20 mouse cellular contexts compared by ENCODE assay signal in genomic region chr14:54014628-54015027, GRCm38 (mm10).
A peak's percentile ranks its signal among the peaks of the same experiment; 100 is the strongest.
DNase-seq lines count a peak whose midpoint lies in the region; ATAC-seq lines count a peak whose summit lies in the region.
"Had no signal": no experiment of that assay in that cellular context is flagged by ENCODE, and none has a peak within 500 bp of the region (broad histone marks: within the 10 kb centered on the region; RNA-seq: fewer than 3 reads in every experiment).

No protein-coding gene starts in this region.

- peak overlapping the region; percentile 5; the same call in 1 of the 2 replicates for H3K4me2 ChIP-seq in embryonic facial prominence, embryonic 13.5 days
- H3K4me2 ChIP-seq in limb, embryonic 11.5 days (ENCODE audit: low read depth, severe bottlenecking) = no peak overlapping the region
- H3K4me2 ChIP-seq: forebrain, embryonic 13.5 days; forebrain, embryonic 15.5 days had no signal

- DNase-seq in frontal cortex, postnatal 10 days (ENCODE audit: low spot score in 2 of 2) = no peak
- DNase-seq in brain, adult 2 months (ENCODE audit: low read depth, low spot score) = peak; percentile 24
- DNase-seq in limb, embryonic 11.5 days (ENCODE audit: low spot score) = peak; percentile 43
- DNase-seq in layer of hippocampus, postnatal 14 days (ENCODE audit: low spot score in 2 of 2) = no peak
- no peak for DNase-seq in cerebellum, adult 8-10 months
- DNase-seq: adrenal gland, adult 2 months; adrenal gland, postnatal 10 days; adrenal gland, postnatal 25 days; cerebellum, adult 11-12 months; cerebellum, adult 2 months; cerebellum, adult 9-11 months; cerebellum, postnatal 14 days; cerebellum, postnatal 36 days; embryo, embryonic 11 days; forebrain, postnatal 0 days had no signal

- no peaks in the 10 kb centered on the region for H3K9me3 ChIP-seq in embryonic facial prominence, embryonic 13.5 days
- no peaks in the 10 kb centered on the region for H3K9me3 ChIP-seq in limb, embryonic 11.5 days (ENCODE audit: control insufficient read depth, low read length)
- H3K9me3 ChIP-seq: forebrain, embryonic 13.5 days; forebrain, embryonic 15.5 days had no signal

- peak; percentile 52; the same call in 1 of the 2 replicates for ATAC-seq in frontal cortex, adult (ENCODE audit: low TSS enrichment)
- ATAC-seq in embryonic facial prominence, embryonic 13.5 days (ENCODE audit: insufficient number of reproducible peaks, insufficient read depth, low FRiP score, low TSS enrichment, low read depth) = no peak
- ATAC-seq in limb, embryonic 11.5 days (ENCODE audit: insufficient number of reproducible peaks, low FRiP score, low TSS enrichment, low read depth) = no peak
- no peak for ATAC-seq in monocyte, adult 5-6 weeks (replicated peaks; ENCODE audit: insufficient number of reproducible peaks, low FRiP score, low TSS enrichment, poor library complexity, severe bottlenecking)
- ATAC-seq: forebrain, embryonic 13.5 days; forebrain, embryonic 15.5 days; forebrain, postnatal 0 days had no signal

- no peak overlapping the region for H3K27ac ChIP-seq in embryonic facial prominence, embryonic 13.5 days
- no peak overlapping the region for H3K27ac ChIP-seq in limb, embryonic 11.5 days (replicated peaks; ENCODE audit: low read depth, low read length)
- H3K27ac ChIP-seq: forebrain, embryonic 13.5 days; forebrain, embryonic 15.5 days had no signal

- no peak overlapping the region for H3K9ac ChIP-seq in embryonic facial prominence, embryonic 13.5 days
- no peak overlapping the region for H3K9ac ChIP-seq in limb, embryonic 11.5 days (ENCODE audit: low read length)
- H3K9ac ChIP-seq: forebrain, embryonic 13.5 days; forebrain, embryonic 15.5 days; forebrain, postnatal 0 days had no signal

- peaks cover 5% of the 10 kb centered on the region for H3K4me1 ChIP-seq in embryonic facial prominence, embryonic 13.5 days
- H3K4me1 ChIP-seq in limb, embryonic 11.5 days (ENCODE audit: control insufficient read depth, insufficient read depth, low read length) = 0 out of 2 replicates have a peak, but pooled peaks cover 2% of the 10 kb centered on the region
- H3K4me1 ChIP-seq: forebrain, embryonic 13.5 days; forebrain, embryonic 15.5 days had no signal

- H3K36me3 ChIP-seq in embryonic facial prominence, embryonic 13.5 days = no peaks in the 10 kb centered on the region
- H3K36me3 ChIP-seq in limb, embryonic 11.5 days (ENCODE audit: control insufficient read depth, insufficient read depth, low read length) = no peaks in the 10 kb centered on the region
- H3K36me3 ChIP-seq: forebrain, embryonic 15.5 days had no signal

- H3K4me3 ChIP-seq in embryonic facial prominence, embryonic 13.5 days = no peak overlapping the region
- no peak overlapping the region for H3K4me3 ChIP-seq in limb, embryonic 11.5 days (ENCODE audit: low read depth, low read length)
- H3K4me3 ChIP-seq: forebrain, embryonic 13.5 days; forebrain, embryonic 15.5 days had no signal

- 61% methylated on average over 10 of the region's 10 CpGs for WGBS in embryonic facial prominence, embryonic 13.5 days
- 55% methylated on average over 10 of the region's 10 CpGs for WGBS in limb, embryonic 11.5 days

- H3K27me3 ChIP-seq in embryonic facial prominence, embryonic 13.5 days = no peaks in the 10 kb centered on the region
- H3K27me3 ChIP-seq in limb, embryonic 11.5 days (ENCODE audit: control insufficient read depth, insufficient read depth, low read length) = no peaks in the 10 kb centered on the region
- H3K27me3 ChIP-seq: forebrain, embryonic 13.5 days; forebrain, embryonic 15.5 days had no signal

Comparison
In these comparisons a context has a peak if more than half of its experiments do, and no peak if none do; other contexts are left out.
1. DNase-seq: peak in brain, adult 2 months (single experiment) and limb, embryonic 11.5 days (single experiment); none in frontal cortex, postnatal 10 days (0 of 2), layer of hippocampus, postnatal 14 days (0 of 2) and cerebellum, adult 8-10 months (single experiment).